Mouse (Mus musculus) liver, embryonic 14.5 days (tissue): Measurements from ENCODE around the gene Tnfrsf22.

Source experiments
- CTCF ChIP-seq: IDR thresholded peaks from 2 replicates; pipeline ENCODE4 v1.5.1; 2016; ENCODE audit warnings: antibody characterized with exemption, low read depth, control low read depth
- EP300 ChIP-seq: IDR thresholded peaks from 2 replicates; pipeline ENCODE4 v1.6.1; 2016; ENCODE audit warnings: antibody characterized with exemption, low read depth

DNA sequence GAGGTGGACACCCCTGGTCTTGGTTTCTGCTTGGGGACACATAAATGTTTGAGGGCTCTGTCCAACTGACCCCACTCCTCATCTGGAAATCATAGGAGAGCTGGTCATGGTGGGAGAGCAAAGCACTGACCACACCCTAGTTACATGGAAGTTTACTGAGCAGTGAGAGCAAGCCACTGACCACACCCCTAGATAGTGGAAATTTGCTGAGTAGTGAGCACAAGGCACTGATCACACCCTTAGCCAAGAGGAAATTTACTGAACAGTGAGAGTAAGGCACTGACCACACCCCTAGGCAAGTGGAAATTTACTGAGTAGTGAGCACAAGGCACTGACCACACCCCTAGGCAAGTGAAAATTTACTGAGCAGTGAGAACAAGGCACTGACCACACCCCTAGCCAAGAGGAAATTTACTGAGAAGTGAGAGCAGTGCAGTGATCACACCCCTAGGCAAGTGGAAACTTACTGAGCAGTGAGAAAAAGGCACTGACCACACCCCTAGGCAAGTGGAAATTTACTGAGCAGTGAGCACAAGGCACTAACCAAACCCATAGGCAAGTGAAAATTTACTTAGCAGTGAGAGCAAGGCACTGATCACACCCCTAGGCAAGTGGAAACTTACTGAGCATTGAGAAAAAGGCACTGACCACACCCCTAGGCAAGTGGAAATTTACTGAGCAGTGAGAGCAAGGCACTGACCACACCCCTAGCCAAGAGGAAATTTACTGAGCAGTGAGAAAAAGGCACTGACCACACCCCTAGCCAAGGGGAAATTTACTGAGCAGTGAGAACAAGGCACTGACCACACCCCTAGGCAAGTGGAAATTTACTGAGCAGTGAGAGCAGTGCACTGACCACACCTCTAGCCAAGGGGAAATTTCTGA, 17.2 kb upstream of the Tnfrsf22 start:
- TF ChIP-seq CTCF (no peak), EP300 (no peak)
